Mouse (Mus musculus) spleen, postnatal 10 days (tissue): ENCODE results near the gene Mapre3.
A peak's percentile ranks its signal among the peaks of the same experiment; 100 is the strongest.

Experiments used
- DNase-seq, 2 experiments: peaks; one replicate each; pipeline ENCODE4 v3.0.0; 2021 to 2022; ENCODE audit warnings: low spot score in 2 of 2

Mapre3 gene

GRCm38 (mm10) chr5:30814424-30815119 lies at the start of gene Mapre3:
Gene Mapre3, plus strand, starts transcription at chr5:30814641.
- peak; percentile 66 to 84 for DNase-seq

DNA sequence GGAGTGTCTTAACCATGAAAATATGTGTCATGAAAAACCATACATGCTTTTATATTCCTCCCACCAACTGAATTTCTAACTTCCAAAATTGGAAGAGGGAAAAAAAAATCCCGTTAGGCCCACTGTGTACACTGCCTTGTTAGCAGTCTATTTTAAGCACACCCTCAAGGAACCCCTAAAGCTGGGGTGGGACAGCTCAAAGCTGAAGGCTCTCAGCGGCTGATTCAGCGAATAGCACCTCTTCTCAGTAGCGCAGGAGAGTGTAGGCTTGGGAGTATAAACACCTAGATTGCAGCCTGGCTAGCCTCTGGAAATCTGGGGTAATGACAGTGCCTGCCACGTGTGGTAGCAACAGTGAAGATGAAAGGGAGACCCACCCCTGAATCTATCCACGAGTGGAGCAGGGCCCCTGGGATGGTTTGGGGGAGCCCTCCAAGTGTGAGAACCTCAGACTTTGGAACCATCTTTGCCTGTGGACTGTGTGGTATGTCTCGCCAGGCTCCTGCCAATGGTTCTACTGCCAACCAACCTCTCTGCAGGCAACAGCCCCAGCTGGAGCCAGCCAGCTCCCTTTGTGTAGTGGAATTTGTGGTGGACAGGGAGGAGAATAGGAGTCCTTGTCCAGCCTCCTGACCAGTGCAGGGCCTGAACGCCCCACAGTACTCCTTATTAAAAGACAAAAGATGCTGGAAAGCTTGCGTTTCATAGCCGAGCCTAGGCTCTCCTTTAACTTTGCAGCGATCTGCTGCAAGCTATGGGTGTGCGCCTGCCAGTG lies 48.7 kb upstream of the Mapre3 start:
- DNase-seq, result no peak

GRCm38 (mm10) chr5:30768082-30768481 lies 46.4 kb upstream of the Mapre3 start:
- no peak for DNase-seq

- peak in 1 of 2 experiments; percentile 22 for DNase-seq
Observed at GRCm38 (mm10) chr5:30768598-30768997, 45.8 kb upstream of the Mapre3 start.

- no peak for DNase-seq
Observed at GRCm38 (mm10) chr5:30769075-30769474, 45.4 kb upstream of the Mapre3 start.

DNA sequence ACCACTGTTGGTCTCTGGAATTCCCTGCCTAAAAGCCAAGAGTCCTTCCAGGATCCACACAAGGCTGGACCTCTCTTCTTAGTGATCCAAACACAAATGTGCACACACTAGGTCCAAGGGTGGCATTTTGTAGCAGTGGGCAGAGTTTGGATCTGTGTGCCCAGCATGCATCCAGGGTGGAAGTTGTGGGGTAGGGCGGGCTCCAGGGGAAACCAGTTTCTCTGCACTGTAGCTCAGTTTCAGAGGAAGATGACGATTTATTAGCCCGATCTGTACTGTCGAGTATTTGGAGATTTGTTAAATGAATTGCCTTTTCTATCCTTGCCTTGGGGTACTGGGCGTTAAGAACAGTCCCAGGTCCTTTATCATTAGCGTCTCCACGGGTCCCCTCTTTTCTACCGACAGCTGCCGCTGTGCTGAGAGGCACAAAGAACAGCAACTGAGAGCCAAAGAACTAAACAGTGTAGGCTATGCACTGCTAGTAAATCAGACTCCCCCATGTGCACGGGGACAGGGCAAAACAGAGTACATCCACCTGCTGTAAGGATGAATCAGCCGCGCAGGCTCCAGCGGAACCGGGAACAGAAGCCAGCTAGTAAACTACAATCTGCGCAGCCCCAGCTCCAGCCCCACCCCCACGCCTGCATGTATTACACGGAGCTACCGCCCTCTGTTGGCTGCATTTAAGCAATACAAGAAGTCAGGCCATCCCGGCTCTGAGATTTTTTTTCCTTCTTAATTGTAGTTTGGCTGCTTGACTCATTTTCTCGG lies 39.7 kb upstream of the Mapre3 start:
- DNase-seq, result peak; percentile 34 to 86

DNA sequence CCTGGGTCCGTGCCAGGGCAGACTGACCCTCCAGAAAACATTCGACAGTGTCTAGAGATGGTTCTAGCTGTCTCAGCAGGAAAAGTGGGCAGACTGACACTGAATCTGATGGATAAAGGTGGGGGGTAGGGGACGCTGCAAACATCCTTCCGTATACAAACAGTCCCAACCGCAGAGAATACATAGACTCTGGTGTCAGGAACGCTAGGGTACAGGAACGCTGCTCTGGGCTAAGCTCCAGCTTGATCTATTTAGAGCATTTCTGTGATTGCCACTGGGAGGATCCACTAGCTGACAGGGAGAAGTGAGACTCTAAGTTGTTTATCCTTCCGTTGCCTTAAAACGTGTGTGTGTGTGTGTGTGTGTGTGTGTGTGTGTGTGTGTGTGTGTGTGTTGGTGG lies 33.7 kb upstream of the Mapre3 start:
- no peak for DNase-seq

DNA sequence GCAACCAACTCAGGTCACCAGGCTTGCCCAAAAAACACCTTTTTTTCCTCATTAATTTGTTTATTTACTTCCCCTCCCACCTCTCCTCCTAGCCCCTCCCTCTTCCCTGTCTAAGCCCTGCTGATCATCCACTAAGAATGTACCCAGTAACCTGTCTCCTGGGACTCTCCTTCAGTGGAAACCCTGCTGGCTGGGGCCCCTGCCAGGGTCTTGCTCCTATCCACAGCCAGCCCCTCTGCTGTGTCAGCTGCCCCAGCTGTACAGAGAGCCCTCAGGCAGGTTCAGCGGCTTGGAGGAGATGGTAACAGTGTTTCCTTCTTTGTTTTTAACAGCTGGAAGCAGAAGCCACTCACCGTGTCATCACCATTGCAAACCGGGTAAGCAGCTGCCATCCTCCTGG lies 33.3 kb upstream of the Mapre3 start:
- DNase-seq, result no peak

DNA sequence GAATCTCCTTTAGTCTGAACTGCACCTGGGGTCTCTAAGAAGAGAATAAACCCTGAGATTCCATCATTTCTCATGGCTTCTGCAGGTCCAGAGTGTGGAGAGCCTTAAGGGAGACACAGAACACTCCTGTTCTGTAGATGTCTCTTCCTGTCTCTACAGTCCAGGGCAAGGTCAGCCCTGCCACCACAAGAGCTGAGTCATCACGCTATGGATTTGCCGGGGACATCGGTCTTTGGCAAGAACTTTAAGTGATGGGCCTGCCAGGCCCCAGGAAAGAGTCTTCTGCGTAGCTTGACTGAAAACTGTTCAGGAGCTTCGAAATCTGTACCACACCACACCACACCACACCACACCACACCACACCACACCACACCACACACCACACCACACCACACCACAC lies 27.1 kb upstream of the Mapre3 start:
- no peak for DNase-seq

GRCm38 (mm10) chr5:30790047-30790446 lies 24.4 kb upstream of the Mapre3 start:
- no peak for DNase-seq

DNA sequence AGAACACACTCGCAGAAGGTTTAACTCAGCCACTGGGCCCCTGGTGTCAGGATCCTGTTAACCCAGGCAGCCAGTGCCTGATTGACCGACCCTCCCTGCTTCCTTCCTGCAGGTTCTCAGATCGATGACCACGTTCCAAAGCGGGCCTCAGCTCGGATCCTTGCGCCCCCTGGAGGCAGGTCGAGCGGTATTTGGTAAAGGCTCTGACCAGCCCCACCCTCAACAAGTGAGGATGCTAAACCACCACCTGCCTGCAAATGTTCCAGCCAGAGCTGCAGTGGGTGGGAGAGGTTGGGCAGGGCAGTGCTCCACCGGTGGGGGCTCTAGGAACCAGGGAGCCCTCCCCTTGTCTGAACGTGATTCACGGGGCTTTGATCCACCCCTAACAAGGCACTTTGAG lies 18.3 kb upstream of the Mapre3 start:
- peak; percentile 78 to 92 for DNase-seq

DNA sequence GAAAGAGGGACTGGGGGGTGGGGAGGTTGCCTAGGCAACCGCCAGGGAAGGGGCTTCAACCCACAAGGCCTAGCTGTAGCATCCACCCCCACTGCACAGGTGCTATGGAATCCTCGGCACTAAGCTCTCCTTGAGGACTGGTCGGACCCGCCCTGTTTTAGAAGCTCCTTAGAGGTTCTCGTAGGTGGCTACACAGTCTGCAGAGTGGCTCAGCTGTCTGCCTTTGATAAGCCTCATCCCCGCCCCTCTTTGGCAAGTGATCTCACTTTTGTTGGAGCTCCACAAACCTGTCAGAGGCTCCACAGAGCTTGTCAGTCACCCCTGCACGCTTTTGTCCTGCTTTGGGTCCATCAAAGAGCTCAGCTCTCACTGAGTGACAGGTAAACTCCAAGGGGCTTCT lies 17.0 kb upstream of the Mapre3 start:
- DNase-seq, result peak; percentile 50 to 82

DNA sequence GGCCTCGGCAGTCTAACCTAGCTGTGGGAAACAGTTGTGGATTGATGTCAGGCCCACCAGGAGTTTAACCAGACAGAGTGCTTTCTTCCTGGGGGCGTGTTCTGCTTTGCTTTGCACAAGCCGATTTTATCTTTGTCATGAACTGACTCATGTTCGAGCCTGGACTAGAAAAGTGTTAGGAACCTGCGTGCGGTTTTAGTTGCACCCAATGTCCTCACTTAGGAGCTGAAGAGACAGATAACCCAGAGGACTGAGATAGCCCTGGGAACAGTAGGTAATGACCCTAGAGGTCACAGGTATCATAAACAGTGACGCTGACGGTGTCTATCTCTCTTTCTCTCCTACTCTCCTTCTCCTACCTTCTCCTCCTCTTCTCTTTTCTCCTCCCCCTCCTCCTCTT lies 16.5 kb upstream of the Mapre3 start:
- DNase-seq, result no peak

DNA sequence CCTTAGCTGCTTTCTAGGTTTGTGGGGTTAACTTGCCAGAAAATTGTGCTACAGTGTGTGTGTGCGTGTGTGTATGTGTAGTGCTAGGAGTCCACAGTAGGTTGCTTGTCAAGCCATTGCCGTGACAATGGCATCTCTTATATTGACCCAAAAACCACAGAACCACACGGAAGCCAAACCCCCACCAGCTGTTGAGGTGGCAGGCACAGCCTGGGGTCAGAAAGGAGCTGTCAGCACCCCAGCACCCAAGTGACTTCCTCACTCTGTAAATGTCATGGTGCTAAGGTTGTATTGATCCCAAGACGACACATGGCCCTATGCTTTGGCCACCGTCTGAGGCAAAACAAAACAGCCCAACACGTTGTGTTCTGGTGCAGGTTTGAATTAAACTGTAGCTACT lies 15.5 kb upstream of the Mapre3 start:
- DNase-seq, result no peak

DNA sequence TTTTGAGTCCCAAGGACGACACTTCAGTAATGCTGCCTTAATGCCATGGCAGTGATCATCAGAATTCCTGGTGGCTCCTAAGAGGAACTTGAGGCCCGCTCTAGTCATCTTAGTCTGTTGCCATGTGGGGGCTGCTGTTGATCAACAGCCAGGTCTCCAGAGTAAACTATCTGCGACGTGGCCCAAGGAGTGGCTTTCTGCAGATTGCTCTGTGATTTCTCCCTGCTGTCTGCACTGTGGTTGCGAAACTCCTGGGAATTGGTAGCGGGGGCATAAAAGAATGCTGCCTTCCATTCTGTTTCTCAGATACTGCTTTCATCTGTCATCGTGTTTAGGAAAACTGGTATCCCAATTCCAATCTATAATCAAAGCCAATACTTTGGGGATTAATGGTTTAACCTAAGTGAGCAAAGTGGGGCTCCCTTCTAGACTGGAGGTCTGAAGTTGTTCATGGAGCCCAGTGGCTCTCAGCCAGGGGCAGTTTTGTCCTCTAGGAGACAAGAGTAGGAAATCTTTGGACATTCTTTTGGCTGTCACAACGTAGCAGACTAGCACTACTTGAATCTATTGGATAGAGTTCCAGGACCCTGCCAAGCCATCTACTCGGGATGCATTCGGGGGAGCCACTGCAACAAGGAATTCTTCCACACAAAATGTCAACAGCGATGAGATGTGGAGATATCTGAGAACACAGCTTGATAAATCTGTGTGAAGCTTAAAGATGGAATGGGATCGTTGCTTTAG lies 11.5 kb upstream of the Mapre3 start:
- no peak for DNase-seq

DNA sequence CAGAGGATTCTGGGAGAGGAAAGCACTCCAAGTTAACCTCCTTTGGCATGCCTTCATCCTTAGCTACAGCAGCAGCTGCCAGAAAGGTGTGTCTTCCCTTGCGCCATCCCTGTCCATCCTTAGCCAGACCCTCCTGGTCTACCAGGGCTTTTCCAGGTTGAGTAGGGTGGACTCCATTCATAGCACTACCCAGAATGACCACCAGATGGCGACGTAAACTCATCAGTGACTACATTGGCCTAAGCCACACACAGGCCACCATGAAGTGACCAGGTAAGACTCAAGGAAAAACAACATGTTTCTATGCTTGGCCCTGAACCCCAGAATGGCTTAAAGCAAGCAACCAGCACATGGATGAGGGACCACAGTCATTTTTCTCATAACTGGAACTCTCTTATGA lies 8.3 kb upstream of the Mapre3 start:
- peak; percentile 86 to 89 for DNase-seq

DNA sequence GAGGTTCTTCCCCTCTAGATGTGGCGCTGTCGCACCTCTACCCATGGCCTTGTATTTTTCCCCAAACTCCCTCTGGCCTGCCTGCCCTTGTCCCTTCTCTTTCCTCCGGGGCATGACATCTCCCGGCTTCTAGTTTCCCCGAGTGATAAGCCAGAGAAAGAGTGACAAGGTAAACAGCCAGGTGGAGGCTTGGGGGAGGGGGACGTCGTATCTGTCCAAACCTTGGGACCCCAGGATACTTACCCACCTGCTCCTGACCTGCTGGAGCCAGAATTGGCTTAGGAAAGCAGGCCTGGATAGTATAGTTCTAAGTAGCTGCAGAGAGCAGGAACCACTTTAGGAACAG lies 652 bp downstream of the Mapre3 start:
- DNase-seq, result no peak

DNA sequence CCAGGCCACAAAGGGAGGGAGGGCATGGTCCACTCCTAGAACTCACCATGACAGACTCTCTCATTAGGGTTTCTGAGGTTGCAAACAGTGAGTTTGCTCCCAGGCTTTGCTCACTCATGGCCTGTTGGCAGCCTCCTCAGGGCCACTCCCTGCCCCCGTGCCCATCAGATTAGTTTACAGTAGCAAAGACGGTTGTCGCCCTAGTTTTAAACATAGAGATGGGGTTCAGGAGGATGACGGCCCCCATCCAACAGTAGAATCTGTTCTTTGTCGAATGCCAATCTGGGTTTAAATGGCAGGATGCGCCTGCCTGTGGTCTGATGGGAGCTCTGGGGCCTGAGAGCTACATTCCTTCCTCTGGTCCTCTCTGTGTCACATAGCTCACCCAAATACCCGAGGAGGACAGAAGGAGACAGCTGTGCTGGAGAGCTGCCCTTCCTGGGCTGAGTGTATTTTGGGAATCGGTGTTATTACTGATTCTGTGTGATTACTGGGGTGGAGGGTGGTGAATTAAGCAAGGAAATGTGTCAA lies 1.9 kb downstream of the Mapre3 start:
- DNase-seq, result no peak

- no peak for DNase-seq
Observed at GRCm38 (mm10) chr5:30818758-30819309, 4.4 kb downstream of the Mapre3 start.

GRCm38 (mm10) chr5:30822689-30823088 lies 8.2 kb downstream of the Mapre3 start:
- no peak for DNase-seq

DNA sequence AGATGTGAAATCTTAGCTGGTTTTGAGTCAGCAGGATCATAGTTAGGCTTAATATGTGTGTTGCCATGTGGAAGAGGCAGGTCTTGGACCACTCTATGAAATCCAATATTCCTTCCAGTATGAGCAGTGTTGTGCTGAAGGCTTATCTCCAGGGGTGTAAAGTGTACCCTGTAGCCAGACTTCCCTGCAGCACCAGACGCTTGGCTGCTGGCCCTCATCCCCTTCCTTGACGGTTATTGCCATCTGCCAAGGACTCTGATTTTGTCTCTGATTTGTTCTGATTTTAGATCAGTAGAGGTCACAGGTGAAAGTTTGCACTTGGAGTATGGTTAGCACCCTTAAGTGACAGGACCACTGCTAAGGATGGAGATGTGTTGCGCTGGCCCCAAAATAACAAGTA lies 8.7 kb downstream of the Mapre3 start:
- DNase-seq, result no peak
